Mouse (Mus musculus): Measurements from ENCODE around the gene Polr2j. TPM values are rescaled to one million over a fixed set of nuclear protein-coding genes. Genes with fewer than 3 reads are reported as not detected.
A peak's percentile ranks its signal among the peaks of the same experiment; 100 is the strongest.
"Not testable (repeated sequence)": the region's sequence is repeated elsewhere in the genome, so short reads cannot be mapped to it uniquely, and the experiment has no call there.

The Polr2j gene
- polyA plus RNA-seq, 1 experiment: 126 TPM

- TF ChIP-seq POLR2A (IDR thresholded peaks at IDR 0.05; ENCODE audit: extremely low read depth, insufficient read depth, low read length) (no peak), CTCF (IDR thresholded peaks at IDR 0.05; ENCODE audit: extremely low read depth, insufficient read depth, low read length) (peak; percentile 76)
- Histone ChIP-seq H3K27ac (ENCODE audit: insufficient read depth, low read length) (no peak overlapping the region), H3K4me3 (ENCODE audit: insufficient read depth, low read length) (peak overlapping the region; percentile 32), H3K4me1 (ENCODE audit: control insufficient read depth, insufficient read depth, low read length) (no peaks in the 10 kb centered on the region)
Observed at GRCm38 (mm10) chr5:136102099-136102820, 14.2 kb upstream of the Polr2j start.

- H3K4me3 ChIP-seq (ENCODE audit: insufficient read depth, low read length): no peak overlapping the region
- no peak overlapping the region for H3K27ac ChIP-seq (ENCODE audit: insufficient read depth, low read length)
- TF ChIP-seq CTCF (IDR thresholded peaks at IDR 0.05; ENCODE audit: extremely low read depth, insufficient read depth, low read length) (peak; percentile 15; the same call in 1 of the 2 replicates), POLR2A (IDR thresholded peaks at IDR 0.05; ENCODE audit: extremely low read depth, insufficient read depth, low read length) (no peak)
- no peaks in the 10 kb centered on the region for H3K4me1 ChIP-seq (ENCODE audit: control insufficient read depth, insufficient read depth, low read length)
Observed at GRCm38 (mm10) chr5:136104511-136104910, 11.9 kb upstream of the Polr2j start.

- no peak for TF ChIP-seq CTCF (IDR thresholded peaks at IDR 0.05; ENCODE audit: extremely low read depth, insufficient read depth, low read length)
- no peak for TF ChIP-seq POLR2A (IDR thresholded peaks at IDR 0.05; ENCODE audit: extremely low read depth, insufficient read depth, low read length)
- no peaks in the 10 kb centered on the region for H3K4me1 ChIP-seq (ENCODE audit: control insufficient read depth, insufficient read depth, low read length)
- no peak overlapping the region for H3K27ac ChIP-seq (ENCODE audit: insufficient read depth, low read length)
- H3K4me3 ChIP-seq (ENCODE audit: insufficient read depth, low read length): no peak overlapping the region
Observed at GRCm38 (mm10) chr5:136108486-136108885, 7.9 kb upstream of the Polr2j start.

- no peak for TF ChIP-seq POLR2A (IDR thresholded peaks at IDR 0.05; ENCODE audit: extremely low read depth, insufficient read depth, low read length)
- no peak for TF ChIP-seq CTCF (IDR thresholded peaks at IDR 0.05; ENCODE audit: extremely low read depth, insufficient read depth, low read length)
Observed at GRCm38 (mm10) chr5:136109042-136109441, 7.4 kb upstream of the Polr2j start.

GRCm38 (mm10) chr5:136113546-136113945 lies 2.9 kb upstream of the Polr2j start:
- not testable (repeated sequence) for H3K4me1 ChIP-seq (ENCODE audit: control insufficient read depth, insufficient read depth, low read length); H3K27ac ChIP-seq (ENCODE audit: insufficient read depth, low read length); H3K4me3 ChIP-seq (ENCODE audit: insufficient read depth, low read length)

More at GRCm38 (mm10) chr5:136109042-136109441, 7.4 kb upstream of the Polr2j start:
- no peak overlapping the region for H3K27ac ChIP-seq (ENCODE audit: insufficient read depth, low read length)
- H3K4me1 ChIP-seq (ENCODE audit: control insufficient read depth, insufficient read depth, low read length): no peaks in the 10 kb centered on the region
- H3K4me3 ChIP-seq (ENCODE audit: insufficient read depth, low read length): no peak overlapping the region

- Histone ChIP-seq H3K4me3 (ENCODE audit: insufficient read depth, low read length) (peak overlapping the region; percentile 61), H3K4me1 (ENCODE audit: control insufficient read depth, insufficient read depth, low read length) (no peaks in the 10 kb centered on the region; the same call in 1 of the 2 replicates), H3K27ac (ENCODE audit: insufficient read depth, low read length) (no peak overlapping the region)
- TF ChIP-seq POLR2A (IDR thresholded peaks at IDR 0.05; ENCODE audit: extremely low read depth, insufficient read depth, low read length) (no peak), CTCF (IDR thresholded peaks at IDR 0.05; ENCODE audit: extremely low read depth, insufficient read depth, low read length) (no peak)
Observed at GRCm38 (mm10) chr5:136116784-136117112, 317 bp downstream of the Polr2j start.

GRCm38 (mm10) chr5:136122165-136122564 lies 5.7 kb downstream of the Polr2j start:
- Histone ChIP-seq H3K27ac (ENCODE audit: insufficient read depth, low read length) (no peak overlapping the region), H3K4me1 (ENCODE audit: control insufficient read depth, insufficient read depth, low read length) (no peaks in the 10 kb centered on the region; the same call in 1 of the 2 replicates), H3K4me3 (ENCODE audit: insufficient read depth, low read length) (no peak overlapping the region)
- no peak for TF ChIP-seq POLR2A (IDR thresholded peaks at IDR 0.05; ENCODE audit: extremely low read depth, insufficient read depth, low read length)
- no peak for TF ChIP-seq CTCF (IDR thresholded peaks at IDR 0.05; ENCODE audit: extremely low read depth, insufficient read depth, low read length)

GRCm38 (mm10) chr5:136135571-136136291 lies 19.3 kb downstream of the Polr2j start, which contains the start of the genes Lrwd1 and Alkbh4:
Gene Lrwd1 (minus strand): TSS chr5:136136074.
Gene Alkbh4 (plus strand): TSS chr5:136136146.
- peak; percentile 30; the same call in 1 of the 2 replicates for TF ChIP-seq CTCF (IDR thresholded peaks at IDR 0.05; ENCODE audit: extremely low read depth, insufficient read depth, low read length)
- peak; percentile 70; the same call in 1 of the 2 replicates for TF ChIP-seq POLR2A (IDR thresholded peaks at IDR 0.05; ENCODE audit: extremely low read depth, insufficient read depth, low read length)

GRCm38 (mm10) chr5:136136292-136136990 lies 20.0 kb downstream of the Polr2j start:
- TF ChIP-seq POLR2A (IDR thresholded peaks at IDR 0.05; ENCODE audit: extremely low read depth, insufficient read depth, low read length): no peak
- no peak for TF ChIP-seq CTCF (IDR thresholded peaks at IDR 0.05; ENCODE audit: extremely low read depth, insufficient read depth, low read length)
- peak overlapping the region; percentile 59 for H3K4me3 ChIP-seq (ENCODE audit: insufficient read depth, low read length)
- no peak overlapping the region for H3K27ac ChIP-seq (ENCODE audit: insufficient read depth, low read length)
- H3K4me1 ChIP-seq (ENCODE audit: control insufficient read depth, insufficient read depth, low read length): 0 out of 2 replicates have a peak, but pooled peaks cover 1% of the 10 kb centered on the region

More at GRCm38 (mm10) chr5:136135571-136136291, 19.3 kb downstream of the Polr2j start, which contains the start of the genes Lrwd1 and Alkbh4:
- Histone ChIP-seq H3K4me3 (ENCODE audit: insufficient read depth, low read length) (peak within 1 kb of the TSS; percentile 59), H3K27ac (ENCODE audit: insufficient read depth, low read length) (no peak within 1 kb of the TSS), H3K4me1 (ENCODE audit: control insufficient read depth, insufficient read depth, low read length) (0 out of 2 replicates have a peak, but pooled peaks cover 1% of the 10 kb centered on the region)
